Mouse (Mus musculus) MEL (cell line): ENCODE data around the gene Tmem164.

Experiments
- BHLHE40 ChIP-seq: IDR thresholded peaks from 2 replicates; pipeline ENCODE4 v1.6.1; 2012; ENCODE audit warnings: low read depth, mild to moderate bottlenecking, inconsistent platforms, low read length, improper control_type of control experiment, borderline replicate concordance
- CTCF ChIP-seq, 3 experiments: IDR thresholded peaks in 2 of 3; conservative IDR thresholded peaks in 1 of 3; 2 replicates each; pipeline ENCODE4 v1.5.1; 2011 to 2012; ENCODE audit warnings: low read length in 3 of 3, low read depth in 2 of 3, mild to moderate bottlenecking in 2 of 3, improper control_type of control experiment in 1 of 3, inconsistent platforms in 1 of 3, mixed read lengths in 1 of 3, moderate library complexity in 1 of 3; ENCODE audit not compliant: control insufficient read depth in 1 of 3, insufficient read depth in 1 of 3, poor library complexity in 1 of 3, severe bottlenecking in 1 of 3
- EP300 ChIP-seq, 2 experiments: IDR thresholded peaks; 2 replicates each; pipeline ENCODE4 v1.6.1; 2011; ENCODE audit warnings: improper control_type of control experiment in 2 of 2, low read length in 2 of 2, low read depth in 1 of 2, mild to moderate bottlenecking in 1 of 2
- GABPA ChIP-seq: IDR thresholded peaks from 2 replicates; pipeline ENCODE4 v1.6.1; 2012; ENCODE audit warnings: low read depth, mild to moderate bottlenecking, inconsistent platforms, low read length, improper control_type of control experiment, moderate library complexity
- MAFK ChIP-seq: IDR thresholded peaks from 2 replicates; pipeline ENCODE4 v1.6.1; 2011; ENCODE audit warnings: low read depth, mild to moderate bottlenecking, low read length, improper control_type of control experiment, borderline replicate concordance
- MAX ChIP-seq: IDR thresholded peaks from 2 replicates; pipeline ENCODE4 v1.6.1; 2011; ENCODE audit warnings: low read length, improper control_type of control experiment
- MAZ ChIP-seq: IDR thresholded peaks from 2 replicates; pipeline ENCODE4 v1.6.1; 2012; ENCODE audit warnings: low read depth, mild to moderate bottlenecking, inconsistent platforms, low read length, improper control_type of control experiment
- MXI1 ChIP-seq: IDR thresholded peaks from 2 replicates; pipeline ENCODE4 v1.6.1; 2011; ENCODE audit warnings: mild to moderate bottlenecking, low read depth, low read length, improper control_type of control experiment
- POLR2A ChIP-seq, 2 experiments: IDR thresholded peaks; 2 replicates each; pipeline ENCODE4 v1.6.1; 2011 to 2012; ENCODE audit warnings: low read length in 2 of 2, mild to moderate bottlenecking in 2 of 2, control low read depth in 1 of 2, improper control_type of control experiment in 1 of 2, low read depth in 1 of 2, moderate library complexity in 1 of 2; ENCODE audit not compliant: control insufficient read depth in 1 of 2, insufficient read depth in 1 of 2, poor library complexity in 1 of 2
- RCOR1 ChIP-seq: IDR thresholded peaks from 2 replicates; pipeline ENCODE4 v1.6.1; 2012; ENCODE audit warnings: low read depth, mild to moderate bottlenecking, inconsistent platforms, low read length, improper control_type of control experiment
- SMC3 ChIP-seq: IDR thresholded peaks from 2 replicates; pipeline ENCODE4 v1.6.1; 2011; ENCODE audit warnings: low read depth, low read length, improper control_type of control experiment

DNA sequence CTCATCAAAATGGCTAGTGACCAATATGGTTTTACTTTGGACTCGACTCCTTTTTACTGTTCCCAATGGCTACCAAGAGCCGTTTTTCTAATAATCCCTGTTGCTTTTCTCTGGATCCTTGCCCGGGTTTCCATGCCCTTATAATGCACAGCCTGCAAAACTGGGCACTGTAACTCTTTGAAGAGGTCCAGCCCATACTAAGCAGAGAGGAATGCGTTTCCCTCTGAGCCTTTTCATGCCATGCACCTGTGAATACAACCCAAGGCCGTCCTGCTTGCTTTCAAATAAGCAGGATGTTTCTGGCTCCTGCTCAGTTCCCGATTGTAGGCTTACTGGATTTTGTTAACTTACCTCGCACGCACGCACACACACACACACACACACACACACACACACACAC lies 7.3 kb downstream of the Tmem164 start:
- TF ChIP-seq MXI1 (no peak), MAFK (no peak), RCOR1 (no peak), POLR2A (IDR thresholded peaks at IDR 0.05; ENCODE audit: control insufficient read depth in 1 of 2, insufficient read depth in 1 of 2, low read depth in 1 of 2, low read length in 2 of 2, poor library complexity in 1 of 2) (no peak), EP300 (IDR thresholded peaks at IDR 0.05; ENCODE audit: low read depth in 1 of 2, low read length in 2 of 2) (no peak), BHLHE40 (no peak), CTCF (IDR thresholded peaks at IDR 0.05 in 2 of 3, conservative IDR thresholded peaks at IDR 0.05 in 1 of 3; ENCODE audit: control insufficient read depth in 1 of 3, insufficient read depth in 1 of 3, low read depth in 2 of 3, low read length in 3 of 3, poor library complexity in 1 of 3, severe bottlenecking in 1 of 3) (no peak), GABPA (no peak), MAX (no peak), MAZ (no peak), SMC3 (no peak)
